Mouse (Mus musculus): ENCODE data around the gene Gng3. TPM values are rescaled to one million over a fixed set of nuclear protein-coding genes. Genes with fewer than 3 reads are reported as not detected.

Gng3 gene
- 0.31 and 0.96 TPM in 2 replicates for polyA plus RNA-seq (2015; fragmentation: Nextera tagmentation; extraction: Ambion mirVana)

DNA sequence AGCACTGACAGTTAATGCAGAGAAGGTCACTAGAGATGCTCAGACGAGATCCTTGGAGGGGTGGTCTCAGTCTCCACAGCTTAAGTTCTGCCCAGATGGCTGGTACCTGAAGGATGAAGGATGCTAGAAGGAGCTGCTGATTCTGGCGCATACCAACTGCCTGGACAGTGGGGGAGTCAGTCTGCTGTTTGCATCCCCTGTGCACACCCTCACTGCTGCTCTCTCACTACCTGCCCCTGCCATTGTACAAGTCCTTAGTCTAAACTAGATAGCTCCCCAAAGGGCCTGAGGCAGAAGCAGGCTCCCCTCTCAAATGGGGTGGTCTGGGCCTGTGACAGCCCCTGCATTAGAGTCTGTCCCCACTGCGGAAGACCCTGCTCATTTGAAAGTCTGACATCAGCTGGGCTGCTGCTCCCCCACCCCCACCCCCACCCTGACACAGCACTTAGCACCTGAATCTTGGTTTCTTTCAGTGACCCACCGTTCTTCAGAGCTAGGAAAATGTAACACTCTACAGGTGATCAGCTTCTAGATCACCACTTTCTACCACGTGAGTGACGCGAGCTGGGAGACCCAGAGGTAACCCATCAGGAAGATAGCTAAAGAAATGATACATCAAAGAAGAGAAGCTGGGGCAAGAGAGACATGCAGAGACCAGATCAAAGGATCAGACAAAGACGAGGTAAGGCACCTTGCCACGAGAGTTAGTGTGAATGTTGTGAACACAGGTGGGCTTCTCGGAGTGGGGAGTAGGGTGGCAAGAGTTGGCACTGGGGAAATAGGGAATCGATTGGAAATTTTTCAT is at the start of gene Gng3:
Gene Gng3 (minus strand): TSS at position 92 of the 805 bp plus-strand sequence.

DNA sequence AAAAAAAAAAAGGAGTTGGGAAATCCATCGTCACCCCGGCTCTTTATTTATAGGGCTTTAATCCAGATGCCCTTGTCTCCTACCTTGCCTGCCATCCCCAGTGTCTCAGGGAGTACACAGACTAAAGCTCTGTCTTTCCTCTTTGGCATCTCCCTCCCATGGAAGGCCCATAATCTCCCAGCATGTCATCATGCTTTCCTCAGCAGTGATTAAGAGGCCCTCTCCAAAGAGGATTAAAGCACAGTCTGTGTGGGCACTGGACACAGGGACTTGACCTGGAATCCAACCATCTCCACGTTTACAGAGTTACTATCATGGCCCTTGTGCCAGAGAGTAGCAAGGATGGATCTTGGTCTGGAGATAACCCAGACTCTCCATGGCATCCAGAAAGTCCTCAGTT is 44.6 kb upstream of the Gng3 start, which contains the start of the genes Lbhd1 and Gm49403:
Gene Lbhd1 (plus strand): TSS at position 117 of the 400 bp plus-strand sequence.
Gene Gm49403 (plus strand): TSS at position 315 of the 400 bp plus-strand sequence.

DNA sequence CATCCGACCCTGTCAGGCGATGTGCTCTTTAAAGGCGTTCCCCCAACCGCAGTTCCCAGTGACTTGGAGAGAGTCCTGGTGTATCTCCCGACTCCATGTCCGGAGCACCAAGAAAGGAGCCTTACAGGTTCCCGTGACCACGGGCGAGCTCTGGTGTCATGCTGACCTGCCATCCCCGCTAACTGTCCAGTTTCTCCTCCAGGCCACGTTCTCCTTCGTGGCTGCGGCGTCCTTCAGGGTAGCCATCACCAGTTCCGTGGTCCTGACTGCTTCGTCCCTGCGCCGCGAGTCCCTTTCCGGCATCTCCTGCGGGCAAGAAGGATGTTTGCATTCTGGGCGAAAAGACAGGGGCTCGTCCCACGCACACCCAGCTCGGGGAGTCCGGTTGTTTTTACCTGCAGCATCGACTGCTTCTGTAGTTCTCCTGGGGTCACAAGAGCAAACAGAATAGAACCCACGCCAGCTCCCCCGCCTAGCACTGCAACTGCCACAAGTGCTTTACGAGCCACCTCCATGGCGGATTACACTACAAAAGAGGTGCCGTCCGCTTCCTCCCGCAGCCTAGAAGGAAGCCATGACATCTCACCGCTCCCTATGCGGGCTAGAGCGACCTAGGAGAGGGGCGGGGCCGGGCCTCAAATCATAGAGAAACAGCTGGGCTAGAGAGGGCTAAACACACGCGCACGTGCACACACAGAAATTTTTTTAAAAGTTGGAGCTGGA is 41.5 kb upstream of the Gng3 start, which contains the start of gene Uqcc3:
Gene Uqcc3 (minus strand): TSS at position 613 of the 723 bp plus-strand sequence.

GRCm38 (mm10) chr19:8871267-8872186 is 32.5 kb upstream of the Gng3 start, which contains the start of gene Ubxn1:
Gene Ubxn1 (plus strand): TSS chr19:8871496.

DNA sequence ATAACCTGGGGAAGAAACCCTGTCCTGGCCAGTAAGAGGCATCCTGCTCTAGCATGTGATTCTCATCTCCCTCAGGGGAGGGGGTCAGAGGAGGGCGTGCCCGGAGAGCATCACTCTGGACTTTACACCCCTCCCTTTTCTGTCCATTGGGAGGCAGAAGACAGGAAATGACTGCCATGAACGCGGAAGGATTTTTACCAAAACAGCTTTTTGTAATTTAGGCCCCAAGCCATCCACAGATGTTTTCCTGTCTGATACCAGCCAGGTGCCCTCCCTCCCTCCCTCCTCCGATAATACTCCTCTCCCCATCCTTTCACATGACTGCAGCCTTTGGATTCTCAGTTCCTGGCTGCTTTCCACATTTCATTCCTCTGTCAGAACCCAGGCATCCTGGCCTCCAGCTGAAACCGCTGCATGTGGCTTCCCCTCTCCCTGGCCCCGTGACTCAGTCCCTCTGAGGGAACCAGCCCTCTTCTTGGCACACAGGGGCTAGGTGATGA is 11.5 kb upstream of the Gng3 start, which contains the start of gene Lrrn4cl:
Gene Lrrn4cl (plus strand): TSS at position 367 of the 500 bp plus-strand sequence.

GRCm38 (mm10) chr19:8837251-8837791 is 1.7 kb downstream of the Gng3 start, which contains the start of gene Bscl2:
Gene Bscl2 (plus strand): TSS chr19:8837467.

DNA sequence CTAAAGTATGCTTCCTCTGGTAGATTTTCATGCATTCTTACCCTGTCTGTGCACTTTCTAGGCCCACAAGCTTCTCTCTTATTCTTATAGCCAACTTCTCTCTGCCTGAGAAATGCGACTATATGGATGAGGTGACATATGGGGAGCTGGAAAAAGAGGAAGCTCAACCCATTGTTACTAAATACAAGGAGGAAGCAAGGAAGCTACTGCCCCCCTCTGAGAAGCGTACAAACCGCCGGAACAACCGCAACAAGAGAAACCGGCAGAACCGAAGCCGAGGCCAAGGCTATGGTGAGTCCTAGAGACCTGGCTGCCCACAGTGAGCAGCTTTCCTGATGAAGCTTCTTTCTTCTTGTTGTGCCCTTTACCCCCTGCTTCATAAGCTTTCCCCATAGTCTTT is 9.3 kb downstream of the Gng3 start, which contains the start of gene AC129217.1:
Gene AC129217.1 (plus strand): TSS at position 114 of the 400 bp plus-strand sequence.

GRCm38 (mm10) chr19:8819596-8820423 is 19.2 kb downstream of the Gng3 start, which contains the start of gene Hnrnpul2:
Gene Hnrnpul2 (plus strand): TSS chr19:8820010.

GRCm38 (mm10) chr19:8818801-8819595 is 20.0 kb downstream of the Gng3 start, which contains the start of gene Ttc9c:
Gene Ttc9c (minus strand): TSS chr19:8819333.

DNA sequence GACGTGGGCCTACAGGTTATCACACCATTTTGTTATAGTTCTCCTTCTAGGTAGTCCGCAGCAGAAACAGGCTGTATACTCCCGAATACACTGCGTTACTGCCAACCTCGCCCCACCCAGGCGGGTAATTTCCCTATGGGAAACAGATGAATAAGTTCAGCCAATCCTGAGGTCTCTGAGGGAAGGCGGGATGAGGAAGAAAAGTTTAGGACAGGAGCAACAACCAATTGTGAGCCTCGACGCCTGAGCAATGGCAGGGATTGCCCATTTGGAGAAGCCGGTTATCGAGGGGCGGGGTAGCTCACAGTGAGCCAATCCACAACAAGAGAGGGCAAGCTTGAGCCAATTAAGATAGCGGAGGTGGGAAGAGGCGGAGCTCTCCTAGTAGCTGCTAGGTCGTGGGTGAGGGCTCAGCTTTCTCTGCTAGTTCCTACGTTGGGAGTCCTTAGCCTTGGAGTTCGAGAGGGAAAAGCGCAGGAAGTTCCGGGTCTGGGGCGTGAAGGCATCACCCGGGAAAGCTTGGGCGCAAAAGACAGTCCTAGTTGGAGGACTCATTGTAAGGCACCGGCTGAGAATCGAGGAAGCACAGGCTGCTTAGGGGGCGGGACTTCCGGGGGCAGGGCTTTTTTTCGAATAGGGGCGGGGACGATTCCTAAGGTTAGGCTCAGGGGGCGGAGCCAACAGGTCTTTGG is 36.7 kb downstream of the Gng3 start, which contains the start of gene Zbtb3:
Gene Zbtb3 (plus strand): TSS at position 426 of the 692 bp plus-strand sequence.

DNA sequence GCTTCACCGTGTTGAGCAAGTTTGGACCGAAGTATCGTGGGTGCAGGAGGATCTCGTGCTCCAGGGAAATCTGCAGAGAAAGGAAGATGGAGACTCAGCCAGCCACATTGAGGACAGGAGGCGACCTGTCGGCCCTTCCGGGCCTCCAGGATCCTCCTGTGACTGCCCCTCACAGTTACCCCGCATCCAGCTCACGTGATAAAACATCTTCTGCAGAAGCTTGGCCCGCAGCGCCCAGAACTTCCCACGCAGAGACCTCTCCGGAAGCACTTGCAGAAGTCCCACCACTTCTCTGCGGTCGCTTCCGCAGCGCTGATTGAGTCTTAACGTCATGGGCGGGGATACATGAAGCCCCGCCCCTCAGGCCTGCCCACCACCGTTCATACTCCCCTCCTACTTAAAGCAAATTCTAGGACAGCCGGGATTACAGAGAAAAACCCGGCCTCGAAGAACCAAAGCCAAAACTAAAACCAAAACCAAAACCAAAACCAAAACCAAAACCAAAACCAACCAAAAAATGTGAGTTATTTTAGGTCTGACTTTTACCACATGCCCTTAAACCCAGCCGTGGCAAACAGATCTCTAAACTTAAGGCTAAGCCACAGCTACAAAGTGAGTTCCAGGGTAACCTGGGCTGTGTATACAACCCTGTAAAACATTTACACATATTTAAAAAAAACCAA is 40.6 kb downstream of the Gng3 start, which contains the start of gene Polr2g:
Gene Polr2g (minus strand): TSS at position 314 of the 683 bp plus-strand sequence.

Small RNAs within 50 kb of the gene (microRNA-seq; reads per million reads assigned to microRNA genes)
- not detected for gene Mir5136

Other genes starting within 250 kb of the Gng3 start
- gene Slc22a8, start 247.9 kb downstream of the Gng3 start, polyA plus RNA-seq (2015; fragmentation: Nextera tagmentation; extraction: Ambion mirVana): not detected in 2 replicates
- not detected in 2 replicates for gene Slc22a6, start 221.2 kb downstream of the Gng3 start, polyA plus RNA-seq (2015; fragmentation: Nextera tagmentation; extraction: Ambion mirVana)
- gene Chrm1, start 175.4 kb downstream of the Gng3 start, polyA plus RNA-seq (2015; fragmentation: Nextera tagmentation; extraction: Ambion mirVana): 0.02 and 0.11 TPM in 2 replicates
- 91.8 and 105 TPM in 2 replicates for gene Slc3a2, start 115.8 kb downstream of the Gng3 start, polyA plus RNA-seq (2015; fragmentation: Nextera tagmentation; extraction: Ambion mirVana)
- 53.3 and 53.8 TPM in 2 replicates for gene Wdr74, start 103.4 kb downstream of the Gng3 start, polyA plus RNA-seq (2015; fragmentation: Nextera tagmentation; extraction: Ambion mirVana)
- 0.46 and 1.1 TPM in 2 replicates for gene 1700092M07Rik, start 98.5 kb downstream of the Gng3 start, polyA plus RNA-seq (2015; fragmentation: Nextera tagmentation; extraction: Ambion mirVana)
- gene Stx5a, start 97.8 kb downstream of the Gng3 start, polyA plus RNA-seq (2015; fragmentation: Nextera tagmentation; extraction: Ambion mirVana): 78.0 and 83.1 TPM in 2 replicates
- 59.7 and 64.4 TPM in 2 replicates for gene Nxf1, start 82.1 kb downstream of the Gng3 start, polyA plus RNA-seq (2015; fragmentation: Nextera tagmentation; extraction: Ambion mirVana)
- gene Tmem223, start 68.2 kb downstream of the Gng3 start, polyA plus RNA-seq (2015; fragmentation: Nextera tagmentation; extraction: Ambion mirVana): 119 and 130 TPM in 2 replicates
- gene Tmem179b, start 64.7 kb downstream of the Gng3 start, polyA plus RNA-seq (2015; fragmentation: Nextera tagmentation; extraction: Ambion mirVana): 60.2 and 82.2 TPM in 2 replicates
- 10.3 and 11.8 TPM in 2 replicates for gene Taf6l, start 52.8 kb downstream of the Gng3 start, polyA plus RNA-seq (2015; fragmentation: Nextera tagmentation; extraction: Ambion mirVana)
- gene Polr2g, start 40.6 kb downstream of the Gng3 start, polyA plus RNA-seq (2015; fragmentation: Nextera tagmentation; extraction: Ambion mirVana): 86.5 and 92.5 TPM in 2 replicates
- gene Zbtb3, start 36.6 kb downstream of the Gng3 start, polyA plus RNA-seq (2015; fragmentation: Nextera tagmentation; extraction: Ambion mirVana): 2.0 and 2.7 TPM in 2 replicates
- gene Ttc9c, start 19.9 kb downstream of the Gng3 start, polyA plus RNA-seq (2015; fragmentation: Nextera tagmentation; extraction: Ambion mirVana): 22.0 and 26.5 TPM in 2 replicates
- gene Hnrnpul2, start 19.2 kb downstream of the Gng3 start, polyA plus RNA-seq (2015; fragmentation: Nextera tagmentation; extraction: Ambion mirVana): 3.1 and 3.3 TPM in 2 replicates
- gene AC129217.1, start 9.4 kb downstream of the Gng3 start, polyA plus RNA-seq (2015; fragmentation: Nextera tagmentation; extraction: Ambion mirVana): not detected in 2 replicates
- 45.3 and 49.0 TPM in 2 replicates for gene Bscl2, start 1.7 kb downstream of the Gng3 start, polyA plus RNA-seq (2015; fragmentation: Nextera tagmentation; extraction: Ambion mirVana)
- 9.4 and 10.6 TPM in 2 replicates for gene Lrrn4cl, start 11.6 kb upstream of the Gng3 start, polyA plus RNA-seq (2015; fragmentation: Nextera tagmentation; extraction: Ambion mirVana)
- 166 and 171 TPM in 2 replicates for gene Ubxn1, start 32.3 kb upstream of the Gng3 start, polyA plus RNA-seq (2015; fragmentation: Nextera tagmentation; extraction: Ambion mirVana)
- 49.7 and 50.5 TPM in 2 replicates for gene Uqcc3, start 41.7 kb upstream of the Gng3 start, polyA plus RNA-seq (2015; fragmentation: Nextera tagmentation; extraction: Ambion mirVana)
- 34.0 and 39.1 TPM in 2 replicates for gene Lbhd1, start 44.5 kb upstream of the Gng3 start, polyA plus RNA-seq (2015; fragmentation: Nextera tagmentation; extraction: Ambion mirVana)
- not detected in 2 replicates for gene Gm49403, start 44.7 kb upstream of the Gng3 start, polyA plus RNA-seq (2015; fragmentation: Nextera tagmentation; extraction: Ambion mirVana)
- gene 1810009A15Rik, start 49.7 kb upstream of the Gng3 start, polyA plus RNA-seq (2015; fragmentation: Nextera tagmentation; extraction: Ambion mirVana): 43.6 and 48.9 TPM in 2 replicates
- gene Gm49416, start 49.7 kb upstream of the Gng3 start, polyA plus RNA-seq (2015; fragmentation: Nextera tagmentation; extraction: Ambion mirVana): not detected in 2 replicates
- 17.3 and 17.5 TPM in 2 replicates for gene Ints5, start 53.8 kb upstream of the Gng3 start, polyA plus RNA-seq (2015; fragmentation: Nextera tagmentation; extraction: Ambion mirVana)
- 33.1 and 33.2 TPM in 2 replicates for gene Ganab, start 58.9 kb upstream of the Gng3 start, polyA plus RNA-seq (2015; fragmentation: Nextera tagmentation; extraction: Ambion mirVana)
- 24.3 and 24.5 TPM in 2 replicates for gene B3gat3, start 81.2 kb upstream of the Gng3 start, polyA plus RNA-seq (2015; fragmentation: Nextera tagmentation; extraction: Ambion mirVana)
- gene Rom1, start 90.2 kb upstream of the Gng3 start, polyA plus RNA-seq (2015; fragmentation: Nextera tagmentation; extraction: Ambion mirVana): 3.6 and 4.3 TPM in 2 replicates
- gene Eml3, start 90.4 kb upstream of the Gng3 start, polyA plus RNA-seq (2015; fragmentation: Nextera tagmentation; extraction: Ambion mirVana): 22.1 and 22.6 TPM in 2 replicates
- gene Mta2, start 102.7 kb upstream of the Gng3 start, polyA plus RNA-seq (2015; fragmentation: Nextera tagmentation; extraction: Ambion mirVana): 63.5 and 67.4 TPM in 2 replicates
- 13.0 and 13.9 TPM in 2 replicates for gene Tut1, start 114.7 kb upstream of the Gng3 start, polyA plus RNA-seq (2015; fragmentation: Nextera tagmentation; extraction: Ambion mirVana)
- 257 TPM in 2 replicates for gene Eef1g, start 127.8 kb upstream of the Gng3 start, polyA plus RNA-seq (2015; fragmentation: Nextera tagmentation; extraction: Ambion mirVana)
- 99.1 and 107 TPM in 2 replicates for gene Ahnak, start 150.1 kb upstream of the Gng3 start, polyA plus RNA-seq (2015; fragmentation: Nextera tagmentation; extraction: Ambion mirVana)
- gene Scgb1a1, start 248.8 kb upstream of the Gng3 start, polyA plus RNA-seq (2015; fragmentation: Nextera tagmentation; extraction: Ambion mirVana): 0.30 TPM in 1 of 2 replicates, not detected in the other

Measured in urinary bladder, postnatal 0 days (tissue).